Comparison of ENCODE assay signal across 25 mouse cellular contexts in the genomic region with DNA sequence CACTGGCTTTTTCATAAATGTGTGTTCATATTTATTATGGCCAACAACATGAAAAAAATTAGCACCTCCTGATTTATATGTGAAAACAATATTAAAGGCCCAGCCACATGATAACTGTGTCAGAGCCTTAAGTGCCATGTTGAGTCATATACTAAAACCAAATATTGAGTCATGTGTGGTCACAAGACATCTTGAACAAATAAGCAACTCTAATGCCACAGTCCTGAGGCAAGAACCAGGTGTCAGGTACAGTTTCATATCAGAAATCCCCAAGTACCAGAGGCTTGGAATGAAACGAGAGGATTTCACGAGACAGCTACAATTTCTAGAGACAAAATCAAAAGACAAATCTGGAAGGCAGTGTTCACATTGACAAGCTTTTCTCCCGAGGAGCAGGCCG.
A peak's percentile ranks its signal among the peaks of the same experiment; 100 is the strongest.
DNase-seq lines count a peak whose midpoint lies in the region; ATAC-seq and TF ChIP-seq lines count a peak whose summit lies in the region.
"Had no signal": no experiment of that assay in that cellular context is flagged by ENCODE, and none has a peak within 500 bp of the region (broad histone marks: within the 10 kb centered on the region; RNA-seq: fewer than 3 reads in every experiment).

No protein-coding gene starts in this region.

- ATAC-seq in frontal cortex, adult (ENCODE audit: low TSS enrichment), result no peak
- ATAC-seq: forebrain, embryonic 14.5 days; hindbrain, embryonic 16.5 days had no signal

- H3K27me3 ChIP-seq in myocyte (ENCODE audit: control insufficient read depth, insufficient read depth, insufficient read length), result no peaks in the 10 kb centered on the region
- H3K27me3 ChIP-seq in embryonic facial prominence, embryonic 10.5 days (replicated peaks; ENCODE audit: low read depth, poor library complexity, severe bottlenecking), result no peaks in the 10 kb centered on the region
- H3K27me3 ChIP-seq: heart, embryonic 13.5 days; kidney, embryonic 15.5 days; limb, embryonic 12.5 days; liver, embryonic 15.5 days; midbrain, embryonic 12.5 days; neural tube, embryonic 13.5 days had no signal

- WGBS in embryonic facial prominence, embryonic 10.5 days, result 87% methylated on average over 4 of the region's 4 CpGs

- H3K4me1 ChIP-seq in embryonic facial prominence, embryonic 10.5 days, result peaks cover 7% of the 10 kb centered on the region
- H3K4me1 ChIP-seq: heart, embryonic 13.5 days; liver, embryonic 15.5 days had no signal

- H3K27ac ChIP-seq in embryonic facial prominence, embryonic 10.5 days (replicated peaks), result no peak overlapping the region
- H3K27ac ChIP-seq: heart, embryonic 13.5 days; hindbrain, embryonic 10.5 days; kidney, embryonic 15.5 days; limb, embryonic 12.5 days; liver, embryonic 15.5 days; midbrain, embryonic 12.5 days; neural tube, embryonic 13.5 days had no signal

- DNase-seq in lung, postnatal 36 days, result peak; percentile 46
- DNase-seq in lung, postnatal 4 days, result no peak
- peak; percentile 49 for DNase-seq in NIH3T3 (ENCODE audit: low read depth)
- DNase-seq in right cerebral cortex, postnatal 14 days, result no peak
- no peak for DNase-seq in embryonic facial prominence, embryonic 10.5 days (ENCODE audit: low spot score)
- DNase-seq: adrenal gland, adult 8-10 months; cerebellum, adult 8-10 months; cerebellum, postnatal 25 days; heart, postnatal 10 days; kidney, adult 18-20 months; kidney, postnatal 25 days; lung, embryonic 14.5 days; thymus, adult 2 months; thymus, postnatal 36 days had no signal

- no peaks in the 10 kb centered on the region for H3K79me2 ChIP-seq in myocyte (ENCODE audit: control insufficient read depth, insufficient read depth)

- no peaks in the 10 kb centered on the region for H3K9me3 ChIP-seq in embryonic facial prominence, embryonic 10.5 days
- H3K9me3 ChIP-seq: heart, embryonic 13.5 days; hindbrain, embryonic 10.5 days; kidney, embryonic 15.5 days; limb, embryonic 12.5 days; liver, embryonic 15.5 days; midbrain, embryonic 12.5 days; neural tube, embryonic 13.5 days had no signal

- H3K4me2 ChIP-seq in myocyte (ENCODE audit: low read depth), result peak overlapping the region; percentile 38
- H3K4me2 ChIP-seq: heart, embryonic 13.5 days; kidney, embryonic 15.5 days; limb, embryonic 12.5 days; liver, embryonic 15.5 days; lung, embryonic 14.5 days; midbrain, embryonic 12.5 days; neural tube, embryonic 13.5 days had no signal

- TF ChIP-seq POLR2A in myocyte (IDR thresholded peaks at IDR 0.05; ENCODE audit: insufficient read length, low read depth), result no peak

- no peak overlapping the region for H3K4me3 ChIP-seq in myocyte
- H3K4me3 ChIP-seq in embryonic facial prominence, embryonic 10.5 days, result no peak overlapping the region
- H3K4me3 ChIP-seq: heart, embryonic 13.5 days; hindbrain, embryonic 10.5 days; kidney, embryonic 15.5 days; limb, embryonic 12.5 days; liver, embryonic 15.5 days; midbrain, embryonic 12.5 days; neural tube, embryonic 13.5 days had no signal

- H3K36me3 ChIP-seq in myocyte (ENCODE audit: control insufficient read depth, insufficient read depth), result no peaks in the 10 kb centered on the region
- no peaks in the 10 kb centered on the region for H3K36me3 ChIP-seq in embryonic facial prominence, embryonic 10.5 days (replicated peaks)
- H3K36me3 ChIP-seq: heart, embryonic 13.5 days; hindbrain, embryonic 10.5 days; kidney, embryonic 15.5 days; limb, embryonic 12.5 days; liver, embryonic 15.5 days; midbrain, embryonic 12.5 days; neural tube, embryonic 13.5 days had no signal

- H3ac ChIP-seq in myocyte (ENCODE audit: control insufficient read depth, insufficient read length), result no peak overlapping the region

TF ChIP-seq in myocyte, 11 proteins besides CTCF, POLR2A, EP300 and RAD21:
- TF ChIP-seq SRF (IDR thresholded peaks at IDR 0.05; ENCODE audit: control insufficient read depth, insufficient read length, low read depth), result no peak
- TF ChIP-seq USF1 (IDR thresholded peaks at IDR 0.05; ENCODE audit: low read depth), result peak; percentile 36
- TF ChIP-seq REST (IDR thresholded peaks at IDR 0.05; ENCODE audit: insufficient read depth, insufficient read length), result no peak
- TF ChIP-seq CEBPB (IDR thresholded peaks at IDR 0.05; ENCODE audit: insufficient read depth, poor library complexity, severe bottlenecking), result 0 out of 2 replicates have a peak, but pooled peaks have one; percentile 28
- TF ChIP-seq TCF3 (IDR thresholded peaks at IDR 0.05; ENCODE audit: insufficient read length, low read depth), result no peak
- TF ChIP-seq E2F4 (IDR thresholded peaks at IDR 0.05; ENCODE audit: insufficient read depth), result no peak
TF ChIP-seq in myocyte: peak in this region for 2.

Comparison
In these comparisons a context has a peak if more than half of its experiments do, and no peak if none do; other contexts are left out.
1. DNase-seq: peak in lung, postnatal 36 days (single experiment) and NIH3T3 (single experiment); none in lung, postnatal 4 days (0 of 2), right cerebral cortex, postnatal 14 days (single experiment) and embryonic facial prominence, embryonic 10.5 days (single experiment).